Mouse (Mus musculus): ENCODE measurements at regions not wholly inside any gene's neighbourhood (a gene's known extent, or its start where the extent isn't known, plus 50 kb on each side); places are given as distances from the start of the nearest gene placed in this dataset.
A peak's percentile ranks its signal among the peaks of the same experiment; 100 is the strongest.

GRCm38 (mm10) chr2:66961808-66962519 lies 177.2 kb upstream of the Scn7a start:
- DNase-seq (ENCODE audit: low read depth, low spot score) = peak; percentile 46

- no peak for DNase-seq (ENCODE audit: low read depth, low spot score)
Measured at GRCm38 (mm10) chr2:66941188-66941587, 156.5 kb upstream of the Scn7a start.

GRCm38 (mm10) chr2:66898032-66898431 lies 113.3 kb upstream of the Scn7a start:
- no peak for DNase-seq (ENCODE audit: low read depth, low spot score)

- no peak for DNase-seq (ENCODE audit: low read depth, low spot score)
Measured at GRCm38 (mm10) chr2:66867457-66868216, 82.9 kb upstream of the Scn7a start.
